Mouse (Mus musculus) liver, embryonic 14.5 days (tissue): ENCODE data around the gene Cdkn2aipnl. TPM values are rescaled to one million over a fixed set of nuclear protein-coding genes. Genes with fewer than 3 reads are reported as not detected.

Source experiments
- ATAC-seq: fragments of 200-750 bp; cut with Nextera tagmentation; 2 replicates; pipeline ENCODE4 v1.8.0; 2017; ENCODE audit warnings: moderate number of reproducible peaks, mild to moderate bottlenecking, moderate library complexity; ENCODE audit not compliant: insufficient read depth
- DNase-seq, 3 experiments: peaks; one replicate each; pipeline ENCODE4 v3.0.0-alpha.2; 2012 to 2013; ENCODE audit warnings: low read depth in 3 of 3, low spot score in 3 of 3
- H3K27ac ChIP-seq: fragments of 300-500 bp; sonication (generic); 2 replicates; pipeline ENCODE4 v1.5.1; 2014; ENCODE audit warnings: moderate library complexity, mild to moderate bottlenecking, control low read depth, inconsistent platforms
- H3K27me3 ChIP-seq: fragments of 300-500 bp; sonication (generic); 2 replicates; pipeline ENCODE4 v1.6.1; 2014; ENCODE audit warnings: mild to moderate bottlenecking, low read length, moderate library complexity; ENCODE audit not compliant: control insufficient read depth, insufficient read depth
- H3K36me3 ChIP-seq: fragments of 300-500 bp; sonication (generic); replicated peaks from 2 replicates; pipeline ENCODE4 v1.6.1; 2014; ENCODE audit warnings: low read depth; ENCODE audit not compliant: control insufficient read depth, insufficient read depth
- H3K4me1 ChIP-seq, 2 experiments: fragments of 200-500 bp in 1 of 2; fragments of 300-500 bp in 1 of 2; sonication (generic) in 1 of 2; replicated peaks; 2 replicates each; pipeline ENCODE4 v1.6.1; 2012 to 2014; ENCODE audit warnings: antibody characterized with exemption in 1 of 2, inconsistent platforms in 1 of 2, low read length in 1 of 2; ENCODE audit not compliant: control insufficient read depth in 2 of 2, insufficient read depth in 2 of 2
- H3K4me2 ChIP-seq: fragments of 300-500 bp; sonication (generic); 2 replicates; pipeline ENCODE4 v1.6.1; 2014; ENCODE audit warnings: low read depth, mild to moderate bottlenecking, control low read depth, moderate library complexity
- H3K4me3 ChIP-seq, 2 experiments: fragments of 200-500 bp in 1 of 2; fragments of 300-500 bp in 1 of 2; sonication (generic) in 1 of 2; 2 replicates each; pipeline ENCODE4 v1.5.1; 2012 to 2014; ENCODE audit warnings: low read depth in 2 of 2, low read length in 2 of 2, mild to moderate bottlenecking in 2 of 2, control low read depth in 1 of 2, inconsistent platforms in 1 of 2, moderate library complexity in 1 of 2; ENCODE audit not compliant: insufficient read depth in 1 of 2
- H3K9ac ChIP-seq: fragments of 300-500 bp; sonication (generic); replicated peaks from 2 replicates; pipeline ENCODE4 v1.6.1; 2014; ENCODE audit warnings: mild to moderate bottlenecking, control low read depth, moderate library complexity
- H3K9me3 ChIP-seq: fragments of 300-500 bp; sonication (generic); 2 replicates; pipeline ENCODE4 v1.6.1; 2016; ENCODE audit warnings: low read length, mixed read lengths; ENCODE audit not compliant: control insufficient read depth
- CTCF ChIP-seq: IDR thresholded peaks from 2 replicates; pipeline ENCODE4 v1.5.1; 2016; ENCODE audit warnings: antibody characterized with exemption, low read depth, control low read depth
- EP300 ChIP-seq: IDR thresholded peaks from 2 replicates; pipeline ENCODE4 v1.6.1; 2016; ENCODE audit warnings: antibody characterized with exemption, low read depth
- WGBS: fragments of 180-500 bp; shearing (Covaris S2); extraction: QIAGEN DNeasy Blood & Tissue Kit; methylation state at CpG from one replicate; pipeline ENCODE4 v1.1.7; 2014; ENCODE audit not compliant: insufficient replicate concordance; 5-methylcytosine and 5-hydroxymethylcytosine counted together
- polyA plus RNA-seq, 2 experiments: library from polyadenylated mRNA; depleted of rRNA in 1 of 2; stranded (reverse) in 1 of 2; unstranded in 1 of 2; fragments of >200 nt; fragmentation: Nextera tagmentation in 1 of 2; extraction: Ambion mirVana in 1 of 2; gene quantifications; 2 replicates each; pipeline versions ENCODE4 v1.2.1 to v1.2.3; 2012 to 2014

The Cdkn2aipnl gene
- polyA plus RNA-seq, 2 experiments: 19.0 to 53.5 TPM

DNA sequence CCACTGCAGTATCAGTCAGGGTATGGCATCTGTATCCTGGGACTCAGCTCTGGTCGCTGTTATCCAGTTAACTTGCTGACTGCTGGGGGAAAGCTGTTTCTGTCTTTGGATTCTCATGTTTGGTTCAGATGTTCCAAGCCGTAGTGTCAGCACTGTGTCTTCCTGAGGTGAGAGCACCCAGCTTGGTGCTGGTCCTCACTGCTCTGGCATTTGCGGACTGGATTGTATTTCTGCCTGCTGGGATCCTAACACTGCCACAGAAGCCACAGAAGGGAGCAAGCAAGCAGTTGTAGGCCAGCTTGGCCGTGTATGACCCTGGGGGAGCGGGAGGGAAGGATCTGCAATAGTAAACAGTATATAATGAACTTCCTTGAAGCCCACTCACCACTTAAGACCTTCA is 810 bp upstream of the Cdkn2aipnl start:
- DNase-seq (no peak), ATAC-seq (no peak)
- whole genome bisulfite sequencing: 70% methylated on average over 5 of the region's 5 CpGs

DNA sequence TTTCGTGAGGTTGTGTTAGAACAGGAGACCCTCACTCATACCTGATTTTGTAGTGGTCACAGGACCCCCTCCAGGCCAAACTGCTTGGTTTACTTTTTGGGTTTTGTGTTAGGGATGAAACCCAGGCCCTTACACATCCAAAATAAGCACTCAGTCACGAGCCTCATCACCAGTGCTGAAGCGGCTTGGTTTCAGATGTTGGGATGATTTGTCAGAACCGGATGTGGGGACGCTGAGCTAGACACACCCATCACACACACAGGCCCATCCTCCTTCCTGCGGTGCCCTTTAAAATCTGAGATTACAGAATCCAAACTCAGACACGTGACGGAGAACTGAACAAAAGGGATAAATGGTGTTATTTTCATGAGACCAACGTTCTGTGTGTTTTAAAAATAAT is 1.4 kb downstream of the Cdkn2aipnl start:
- TF ChIP-seq CTCF: no peak
- no peak for TF ChIP-seq EP300
- H3K36me3 ChIP-seq: peaks cover 31% of the 10 kb centered on the region
- H3K27ac ChIP-seq: no peak overlapping the region
- H3K4me2 ChIP-seq: peak overlapping the region; percentile 89
- H3K27me3 ChIP-seq: no peaks in the 10 kb centered on the region
- no peak overlapping the region for H3K9ac ChIP-seq
- H3K4me1 ChIP-seq: peaks cover 5 to 13% of the 10 kb centered on the region in 2 experiments; a peak in 3 of 4 replicates
- no peak for DNase-seq
- H3K4me3 ChIP-seq: 0 out of 4 replicates have a peak overlapping the region, but pooled peaks of 1 of the 2 experiments have one; percentile 5
- no peak for ATAC-seq
- 65% methylated on average over 9 of the region's 9 CpGs for WGBS
- H3K9me3 ChIP-seq: no peaks in the 10 kb centered on the region

More for the DNA sequence above, 810 bp upstream of the Cdkn2aipnl start:
- TF ChIP-seq CTCF (no peak), EP300 (no peak)
- no peak overlapping the region for H3K27ac ChIP-seq
- H3K4me3 ChIP-seq: no peak overlapping the region
- H3K27me3 ChIP-seq: no peaks in the 10 kb centered on the region
- H3K9me3 ChIP-seq: no peaks in the 10 kb centered on the region
- H3K9ac ChIP-seq: no peak overlapping the region
- H3K4me1 ChIP-seq: peaks cover 5 to 13% of the 10 kb centered on the region in 2 experiments; a peak in 3 of 4 replicates
- H3K4me2 ChIP-seq: no peak overlapping the region
- peaks cover 14% of the 10 kb centered on the region for H3K36me3 ChIP-seq

DNA sequence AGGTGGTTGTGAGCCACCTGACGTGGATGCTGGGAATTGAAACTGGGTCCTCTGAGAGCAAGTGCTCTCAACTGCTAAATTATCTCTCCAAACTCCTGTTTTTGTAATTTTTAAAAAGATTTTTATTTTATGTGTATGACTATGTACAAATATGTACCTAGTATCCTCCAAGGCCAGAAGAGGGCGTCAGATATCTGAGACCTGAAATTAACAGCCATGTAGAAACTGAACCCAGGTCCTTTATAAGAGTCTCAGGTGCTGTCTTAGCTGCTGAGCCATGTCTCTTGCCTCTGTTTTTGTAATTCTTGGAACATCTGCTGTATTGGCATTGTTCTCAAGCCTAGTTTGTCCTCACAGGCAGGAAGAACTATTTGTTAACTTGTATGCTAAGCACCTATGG is 2.0 kb downstream of the Cdkn2aipnl start:
- WGBS: 84% methylated on average over 2 of the region's 2 CpGs
- Histone ChIP-seq H3K4me2 (no peak overlapping the region), H3K36me3 (peaks cover 31% of the 10 kb centered on the region), H3K4me3 (no peak overlapping the region), H3K4me1 (peaks cover 5 to 13% of the 10 kb centered on the region in 2 experiments; a peak in 3 of 4 replicates), H3K9ac (no peak overlapping the region), H3K27me3 (no peaks in the 10 kb centered on the region), H3K27ac (no peak overlapping the region), H3K9me3 (no peaks in the 10 kb centered on the region)
- TF ChIP-seq CTCF (no peak), EP300 (no peak)
- ATAC-seq: no peak
- DNase-seq: no peak

DNA sequence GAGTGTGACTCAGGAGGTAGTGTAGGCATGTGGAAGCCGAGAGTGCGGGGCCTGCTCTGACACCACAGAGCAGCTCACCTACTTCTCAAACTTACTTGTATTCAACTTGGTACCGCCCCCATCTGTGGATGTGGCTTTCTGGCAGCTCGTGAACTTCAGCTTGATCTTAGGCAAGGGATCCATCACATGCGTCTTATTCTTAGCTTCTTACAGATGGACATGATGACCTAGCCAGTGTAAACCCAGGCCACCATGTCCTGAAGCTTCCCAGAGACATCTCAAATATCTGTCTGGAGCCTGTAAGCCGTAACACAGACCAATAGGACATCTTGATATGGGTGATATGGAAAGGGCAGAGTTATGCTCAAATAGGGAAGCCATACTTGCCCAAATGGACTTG is 4.2 kb downstream of the Cdkn2aipnl start:
- ATAC-seq: no peak
- H3K4me1 ChIP-seq: peaks cover 5 to 13% of the 10 kb centered on the region in 2 experiments; a peak in 3 of 4 replicates
- H3K4me3 ChIP-seq: no peak overlapping the region
- peaks cover 33% of the 10 kb centered on the region for H3K36me3 ChIP-seq
- 84% methylated on average over 6 of the region's 6 CpGs for WGBS
- no peak overlapping the region for H3K4me2 ChIP-seq
- no peak for TF ChIP-seq EP300
- no peak for TF ChIP-seq CTCF
- H3K27ac ChIP-seq: no peak overlapping the region
- DNase-seq: no peak
- no peaks in the 10 kb centered on the region for H3K27me3 ChIP-seq
- no peak overlapping the region for H3K9ac ChIP-seq
- no peaks in the 10 kb centered on the region for H3K9me3 ChIP-seq

DNA sequence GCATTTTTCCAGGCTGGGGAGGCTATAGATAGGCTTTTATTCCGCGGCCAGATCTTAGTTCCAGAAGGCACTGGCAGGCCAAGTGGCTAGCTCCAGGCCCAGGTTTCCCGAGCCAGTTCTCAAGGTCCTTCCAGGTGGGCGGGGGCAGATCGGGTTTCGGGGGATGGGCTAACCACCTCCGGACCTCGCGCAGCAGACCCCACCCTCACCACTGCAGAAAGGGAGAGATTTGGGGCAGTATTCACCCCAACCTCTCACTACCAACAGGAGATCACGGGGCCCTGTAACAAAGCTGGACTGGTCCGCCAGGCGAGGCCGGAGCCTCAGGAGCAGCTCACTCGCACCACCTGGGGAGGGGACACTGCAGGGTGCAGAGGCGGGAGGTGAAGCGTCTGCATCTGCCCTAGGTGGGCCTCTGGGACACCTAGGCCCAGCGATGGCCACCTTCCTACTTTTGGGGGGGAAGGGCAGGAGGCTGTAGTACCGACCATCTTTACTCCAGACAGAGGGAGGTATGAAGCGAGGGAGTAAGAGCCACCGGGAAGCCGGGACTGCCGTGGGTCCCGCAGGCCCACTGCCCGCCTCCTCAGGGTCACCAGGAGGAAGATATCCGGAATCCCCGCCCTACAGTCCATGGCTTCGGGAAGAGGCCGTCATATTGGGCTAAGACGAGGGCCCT is 32.3 kb downstream of the Cdkn2aipnl start:
- under 1% methylated on average over 29 of the region's 29 CpGs for WGBS
- Histone ChIP-seq H3K9me3 (no peaks in the 10 kb centered on the region), H3K36me3 (peaks cover 27% of the 10 kb centered on the region), H3K4me2 (peak overlapping the region; percentile 90), H3K27me3 (no peaks in the 10 kb centered on the region), H3K9ac (peak overlapping the region; percentile 94), H3K27ac (peak overlapping the region; percentile 89), H3K4me3 (peak overlapping the region; percentile 90 to 98), H3K4me1 (peaks cover 12 to 17% of the 10 kb centered on the region in 2 experiments)
- peak; percentile 42 for ATAC-seq
- TF ChIP-seq CTCF (0 out of 2 replicates have a peak, but pooled peaks have one; percentile 23), EP300 (no peak)
- peak; percentile 24 to 33 (median 30) for DNase-seq
